Mouse (Mus musculus): ENCODE results near the gene Rcbtb1.

- TF ChIP-seq POLR2A (IDR thresholded peaks at IDR 0.05; ENCODE audit: low read depth, low read length) = no peak
- TF ChIP-seq CTCF (IDR thresholded peaks at IDR 0.05; ENCODE audit: extremely low read depth, insufficient read length, insufficient replicate concordance, low read depth, low read length) = no peak
Observed at GRCm38 (mm10) chr14:59230331-59230966, 29.4 kb downstream of the Rcbtb1 start.
